Mouse (Mus musculus) embryonic facial prominence, embryonic 14.5 days (tissue): ENCODE data around the gene Aldh4a1. TPM values are rescaled to one million over a fixed set of nuclear protein-coding genes. Genes with fewer than 3 reads are reported as not detected.

Source experiments
- ATAC-seq: fragments of 200-750 bp; cut with Nextera tagmentation; 2 replicates; pipeline ENCODE4 v1.8.0; 2017; ENCODE audit warnings: low read depth, moderate number of reproducible peaks, moderate TSS enrichment
- DNase-seq: peaks from one replicate; pipeline ENCODE4 v3.0.0-alpha.2; 2015; ENCODE audit warnings: low spot score
- H3K27ac ChIP-seq: fragments of 300-500 bp; sonication (generic); replicated peaks from 2 replicates; pipeline ENCODE4 v1.5.1; 2014; ENCODE audit warnings: low read depth, mild to moderate bottlenecking, low read length, moderate library complexity
- H3K27me3 ChIP-seq: fragments of 300-500 bp; sonication (generic); replicated peaks from 2 replicates; pipeline ENCODE4 v1.6.1; 2014; ENCODE audit warnings: low read length; ENCODE audit not compliant: control insufficient read depth, insufficient read depth
- H3K36me3 ChIP-seq: fragments of 300-500 bp; sonication (generic); 2 replicates; pipeline ENCODE4 v1.6.1; 2014; ENCODE audit warnings: low read length, mixed read lengths; ENCODE audit not compliant: control insufficient read depth, insufficient read depth
- H3K4me1 ChIP-seq: fragments of 300-500 bp; sonication (generic); 2 replicates; pipeline ENCODE4 v1.6.1; 2014; ENCODE audit warnings: antibody characterized with exemption, low read length; ENCODE audit not compliant: control insufficient read depth, insufficient read depth
- H3K4me2 ChIP-seq: fragments of 300-500 bp; sonication (generic); 2 replicates; pipeline ENCODE4 v1.6.1; 2014; ENCODE audit warnings: low read depth, mild to moderate bottlenecking, low read length, moderate library complexity, mixed read lengths
- H3K4me3 ChIP-seq: fragments of 300-500 bp; sonication (generic); 2 replicates; pipeline ENCODE4 v1.5.1; 2014; ENCODE audit warnings: low read depth, mild to moderate bottlenecking, low read length
- H3K9ac ChIP-seq: fragments of 300-500 bp; sonication (generic); 2 replicates; pipeline ENCODE4 v1.6.1; 2014; ENCODE audit warnings: low read depth, mild to moderate bottlenecking, low read length, moderate library complexity, mixed read lengths
- H3K9me3 ChIP-seq: fragments of 300-500 bp; sonication (generic); 2 replicates; pipeline ENCODE4 v1.6.1; 2016; ENCODE audit warnings: low read length; ENCODE audit not compliant: control insufficient read depth
- WGBS: fragments of 180-500 bp; shearing (Covaris S2); extraction: QIAGEN DNeasy Blood & Tissue Kit; methylation state at CpG from one replicate; pipeline ENCODE4 v1.1.7; 2014; 5-methylcytosine and 5-hydroxymethylcytosine counted together
- polyA plus RNA-seq: library from polyadenylated mRNA; unstranded; fragments of >200 nt; fragmentation: Nextera tagmentation; extraction: Ambion mirVana; gene quantifications from 2 replicates; pipeline ENCODE4 v1.2.1, GENCODE M21; 2014

Aldh4a1 gene
- polyA plus RNA-seq, 1 experiment from 2014 or later = 21.1 TPM

- Histone ChIP-seq H3K27ac (0 out of 2 replicates have a peak overlapping the region, but pooled peaks have one; percentile 28), H3K27me3 (no peaks in the 10 kb centered on the region), H3K4me1 (peaks cover 31% of the 10 kb centered on the region), H3K36me3 (no peaks in the 10 kb centered on the region), H3K9ac (no peak overlapping the region), H3K4me3 (no peak overlapping the region), H3K4me2 (no peak overlapping the region), H3K9me3 (no peaks in the 10 kb centered on the region)
- 74% methylated on average over 11 of the region's 11 CpGs for WGBS
- ATAC-seq (no peak), DNase-seq (no peak)
These were observed 38.0 kb upstream of the Aldh4a1 start for GRCm38 (mm10) chr4:139584704-139585103.

DNA sequence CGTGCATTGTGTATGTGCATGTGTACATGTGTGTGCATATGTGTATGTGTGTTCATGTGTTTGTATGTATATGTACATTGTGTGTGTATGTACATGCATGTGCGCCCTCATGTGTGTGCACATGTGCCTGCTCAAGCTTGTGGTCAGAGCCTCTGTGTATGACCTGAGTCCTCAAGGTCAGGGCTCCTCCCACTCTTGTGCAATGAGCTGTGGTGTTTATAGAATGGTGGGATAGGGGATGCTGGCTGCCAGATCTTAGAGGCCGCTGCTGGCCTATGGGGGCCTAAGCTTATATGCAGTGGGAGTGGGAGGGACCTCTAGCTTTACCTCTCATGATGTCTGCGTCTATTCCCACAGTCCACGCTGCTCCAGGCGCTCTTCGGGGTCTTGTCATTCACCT lies 37.0 kb upstream of the Aldh4a1 start:
- Histone ChIP-seq H3K4me2 (no peak overlapping the region), H3K27ac (no peak overlapping the region), H3K4me1 (peaks cover 25% of the 10 kb centered on the region), H3K9ac (no peak overlapping the region), H3K36me3 (no peaks in the 10 kb centered on the region), H3K9me3 (no peaks in the 10 kb centered on the region), H3K4me3 (no peak overlapping the region), H3K27me3 (no peaks in the 10 kb centered on the region)
- no peak for ATAC-seq
- 89% methylated on average over 7 of the region's 7 CpGs for WGBS
- no peak for DNase-seq

DNA sequence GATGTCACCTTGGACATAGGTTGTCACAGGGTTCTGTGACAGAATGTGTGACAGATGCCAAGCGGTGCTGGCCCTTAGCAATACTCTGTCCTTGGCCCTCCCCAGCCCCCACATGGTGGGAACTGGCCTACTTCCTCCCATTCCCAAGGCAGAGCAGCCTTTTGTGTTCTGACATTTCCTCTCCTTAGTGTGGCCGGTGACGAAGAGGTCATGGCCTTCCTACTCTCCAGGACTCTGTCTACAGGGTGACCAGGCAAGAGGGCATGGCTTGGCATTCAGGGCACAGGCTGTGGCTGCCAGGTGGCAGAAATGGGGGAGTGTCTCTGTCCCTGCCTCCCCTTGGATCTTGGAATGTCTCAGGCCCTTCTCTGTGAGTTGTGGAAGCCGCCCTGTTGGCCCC lies 35.3 kb upstream of the Aldh4a1 start:
- Histone ChIP-seq H3K27me3 (no peaks in the 10 kb centered on the region), H3K36me3 (no peaks in the 10 kb centered on the region), H3K9ac (no peak overlapping the region), H3K4me2 (no peak overlapping the region), H3K27ac (peak overlapping the region; percentile 3; the same call in 1 of the 2 replicates), H3K4me1 (peaks cover 9% of the 10 kb centered on the region), H3K4me3 (no peak overlapping the region), H3K9me3 (no peaks in the 10 kb centered on the region)
- ATAC-seq = no peak
- 72% methylated on average over 4 of the region's 4 CpGs for WGBS
- peak; percentile 17 for DNase-seq

GRCm38 (mm10) chr4:139587773-139588172 lies 34.9 kb upstream of the Aldh4a1 start:
- Histone ChIP-seq H3K9me3 (no peaks in the 10 kb centered on the region), H3K4me2 (no peak overlapping the region), H3K9ac (no peak overlapping the region), H3K27me3 (no peaks in the 10 kb centered on the region), H3K27ac (peak overlapping the region; percentile 3; the same call in 1 of the 2 replicates), H3K4me3 (no peak overlapping the region), H3K36me3 (no peaks in the 10 kb centered on the region), H3K4me1 (peaks cover 5% of the 10 kb centered on the region)
- 46% methylated on average over 4 of the region's 4 CpGs for WGBS
- peak; percentile 73; the same call in 1 of the 2 replicates for ATAC-seq
- DNase-seq = peak; percentile 70

GRCm38 (mm10) chr4:139589351-139590027 lies 33.2 kb upstream of the Aldh4a1 start:
- Histone ChIP-seq H3K27me3 (no peaks in the 10 kb centered on the region), H3K9ac (no peak overlapping the region), H3K36me3 (no peaks in the 10 kb centered on the region), H3K27ac (0 out of 2 replicates have a peak overlapping the region, but pooled peaks have one; percentile 22), H3K4me1 (peaks cover 3% of the 10 kb centered on the region), H3K4me3 (no peak overlapping the region), H3K4me2 (no peak overlapping the region), H3K9me3 (no peaks in the 10 kb centered on the region)
- 33% methylated on average over 5 of the region's 5 CpGs for WGBS
- ATAC-seq (no peak), DNase-seq (peak; percentile 29)

DNA sequence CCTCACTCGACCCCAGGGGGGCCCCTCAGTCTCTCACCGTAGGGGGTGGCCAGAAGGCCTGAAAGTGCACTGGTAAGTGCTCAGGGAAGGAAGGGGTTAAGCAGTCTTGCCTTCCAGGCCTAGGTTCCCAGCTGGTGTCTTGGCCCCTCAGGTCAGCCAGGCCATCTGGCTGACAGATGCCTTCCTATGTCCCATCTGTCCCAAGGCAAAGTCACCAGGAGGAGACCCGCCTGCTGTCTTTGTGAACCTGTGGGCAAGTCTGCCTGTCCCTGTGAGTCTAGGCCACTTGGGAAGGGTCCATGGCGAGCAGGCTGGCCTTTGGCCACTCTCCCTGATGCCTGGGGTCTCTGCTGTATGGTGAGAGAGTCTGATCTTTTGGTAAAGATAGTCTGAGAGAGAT lies 32.2 kb upstream of the Aldh4a1 start:
- Histone ChIP-seq H3K9me3 (no peaks in the 10 kb centered on the region), H3K4me1 (peaks cover 8% of the 10 kb centered on the region), H3K4me2 (no peak overlapping the region), H3K27me3 (no peaks in the 10 kb centered on the region), H3K36me3 (no peaks in the 10 kb centered on the region), H3K4me3 (no peak overlapping the region), H3K9ac (no peak overlapping the region), H3K27ac (no peak overlapping the region)
- ATAC-seq = peak; percentile 17; the same call in 1 of the 2 replicates
- 39% methylated on average over 3 of the region's 4 CpGs for WGBS
- peak; percentile 53 for DNase-seq

DNA sequence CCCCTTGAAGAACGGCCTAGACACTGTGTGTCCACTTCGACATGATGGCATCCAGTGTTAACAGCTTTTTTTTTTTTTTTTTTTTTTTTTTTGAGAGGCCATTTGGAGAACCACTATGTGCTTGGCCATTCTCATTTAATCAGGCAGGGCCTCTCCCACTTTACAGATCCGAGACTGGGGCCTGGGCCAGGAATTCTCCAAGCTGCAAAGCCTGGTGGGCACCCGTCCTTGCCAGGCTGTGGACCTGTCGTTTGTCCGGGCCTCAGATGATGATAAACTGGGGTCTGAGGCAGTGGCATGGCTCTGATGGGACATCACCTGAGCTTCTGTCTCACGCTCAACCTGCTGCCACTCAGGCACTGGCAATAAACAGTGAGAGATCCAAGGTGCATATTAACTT lies 29.8 kb upstream of the Aldh4a1 start:
- Histone ChIP-seq H3K9me3 (no peaks in the 10 kb centered on the region), H3K4me2 (no peak overlapping the region), H3K27ac (no peak overlapping the region), H3K27me3 (no peaks in the 10 kb centered on the region), H3K36me3 (no peaks in the 10 kb centered on the region), H3K4me3 (no peak overlapping the region), H3K4me1 (peaks cover 33% of the 10 kb centered on the region), H3K9ac (no peak overlapping the region)
- WGBS = 74% methylated on average over 7 of the region's 7 CpGs
- DNase-seq (no peak), ATAC-seq (no peak)

GRCm38 (mm10) chr4:139593383-139593782 lies 29.3 kb upstream of the Aldh4a1 start:
- WGBS = 61% methylated on average over 6 of the region's 6 CpGs

DNA sequence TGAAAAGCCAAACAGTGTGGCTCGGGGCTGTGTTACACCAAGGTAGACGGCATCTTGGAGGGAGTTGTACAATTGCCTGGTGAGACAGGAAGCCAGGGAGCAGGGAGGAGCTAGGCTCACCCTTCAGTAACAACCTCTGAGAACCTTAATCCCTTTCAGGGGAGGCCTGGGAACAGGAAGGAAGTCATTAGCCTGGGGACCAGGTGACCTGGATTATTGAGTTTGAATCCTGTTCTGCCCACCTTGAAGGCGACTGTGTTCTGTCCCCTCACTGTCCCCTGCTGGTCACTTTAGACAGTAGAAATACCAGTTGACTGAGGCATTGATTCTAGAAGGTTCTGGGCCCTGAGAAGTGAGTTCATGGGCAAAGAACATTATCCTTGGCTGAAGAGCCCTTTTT lies 28.6 kb upstream of the Aldh4a1 start:
- Histone ChIP-seq H3K4me1 (peaks cover 44% of the 10 kb centered on the region), H3K36me3 (no peaks in the 10 kb centered on the region), H3K27me3 (no peaks in the 10 kb centered on the region), H3K9ac (no peak overlapping the region), H3K27ac (no peak overlapping the region), H3K4me2 (no peak overlapping the region), H3K4me3 (no peak overlapping the region), H3K9me3 (no peaks in the 10 kb centered on the region)
- ATAC-seq (no peak), DNase-seq (peak; percentile 16)
- WGBS = 19% methylated on average over 3 of the region's 3 CpGs

More at GRCm38 (mm10) chr4:139593383-139593782, 29.3 kb upstream of the Aldh4a1 start:
- DNase-seq = no peak
- Histone ChIP-seq H3K4me2 (no peak overlapping the region), H3K9me3 (no peaks in the 10 kb centered on the region), H3K4me1 (peaks cover 38% of the 10 kb centered on the region), H3K9ac (no peak overlapping the region), H3K4me3 (no peak overlapping the region), H3K27ac (no peak overlapping the region), H3K36me3 (no peaks in the 10 kb centered on the region), H3K27me3 (no peaks in the 10 kb centered on the region)
- no peak for ATAC-seq
